Mouse (Mus musculus): Measurements from ENCODE around the gene Rabepk. TPM values are rescaled to one million over a fixed set of nuclear protein-coding genes. Genes with fewer than 3 reads are reported as not detected.
A peak's percentile ranks its signal among the peaks of the same experiment; 100 is the strongest.
"Not testable (repeated sequence)": the region's sequence is repeated elsewhere in the genome, so short reads cannot be mapped to it uniquely, and the experiment has no call there.

Rabepk gene
- 24.8 and 26.1 TPM in 2 replicates for polyA plus RNA-seq (2014; fragmentation: Nextera tagmentation; extraction: Ambion mirVana)

GRCm38 (mm10) chr2:34799357-34800256 lies at the start of gene Rabepk:
Gene Rabepk (minus strand): TSS chr2:34799912.
- Histone ChIP-seq H3K4me1 (replicated peaks; ENCODE audit: control insufficient read depth, insufficient read depth, low read length) (peaks cover 23% of the 10 kb centered on the region), H3K4me2 (replicated peaks) (peak within 1 kb of the TSS; percentile 71), H3K36me3 (replicated peaks; ENCODE audit: control insufficient read depth, insufficient read depth) (peaks cover 11% of the 10 kb centered on the region), H3K9ac (peak within 1 kb of the TSS; percentile 49), H3K27me3 (ENCODE audit: control insufficient read depth, insufficient read depth, low read length) (no peaks in the 10 kb centered on the region), H3K4me3 (replicated peaks; ENCODE audit: low read length) (peak within 1 kb of the TSS; percentile 42), H3K9me3 (ENCODE audit: control insufficient read depth, low read length) (no peaks in the 10 kb centered on the region), H3K27ac (peak within 1 kb of the TSS; percentile 22; the same call in 1 of the 2 replicates)
- DNase-seq (ENCODE audit: low spot score), result peak; percentile 77
- peak; percentile 69 for ATAC-seq (ENCODE audit: low FRiP score)
- 6% methylated on average over 44 of the region's 44 CpGs for WGBS

- H3K4me3 ChIP-seq (replicated peaks; ENCODE audit: low read length), result no peak overlapping the region
- DNase-seq (ENCODE audit: low spot score), result no peak
- no peaks in the 10 kb centered on the region for H3K9me3 ChIP-seq (ENCODE audit: control insufficient read depth, low read length)
- H3K36me3 ChIP-seq (replicated peaks; ENCODE audit: control insufficient read depth, insufficient read depth), result peaks cover 34% of the 10 kb centered on the region
- ATAC-seq (ENCODE audit: low FRiP score), result no peak
- no peak overlapping the region for H3K27ac ChIP-seq
- H3K27me3 ChIP-seq (ENCODE audit: control insufficient read depth, insufficient read depth, low read length), result no peaks in the 10 kb centered on the region
- no peaks in the 10 kb centered on the region for H3K4me1 ChIP-seq (replicated peaks; ENCODE audit: control insufficient read depth, insufficient read depth, low read length)
- no peak overlapping the region for H3K9ac ChIP-seq
- H3K4me2 ChIP-seq (replicated peaks), result no peak overlapping the region
- 90% methylated on average over 1 of the region's 1 CpGs for WGBS
These were observed 48.0 kb upstream of the Rabepk start for GRCm38 (mm10) chr2:34847702-34848101.

GRCm38 (mm10) chr2:34843211-34843939 lies 43.7 kb upstream of the Rabepk start:
- H3K9me3 ChIP-seq (ENCODE audit: control insufficient read depth, low read length), result no peaks in the 10 kb centered on the region
- H3K4me2 ChIP-seq (replicated peaks), result no peak overlapping the region
- WGBS, result 84% methylated on average over 11 of the region's 11 CpGs
- H3K9ac ChIP-seq, result no peak overlapping the region
- no peaks in the 10 kb centered on the region for H3K4me1 ChIP-seq (replicated peaks; ENCODE audit: control insufficient read depth, insufficient read depth, low read length)
- no peak overlapping the region for H3K27ac ChIP-seq
- DNase-seq (ENCODE audit: low spot score) (no peak), ATAC-seq (ENCODE audit: low FRiP score) (no peak)
- H3K4me3 ChIP-seq (replicated peaks; ENCODE audit: low read length), result no peak overlapping the region
- no peaks in the 10 kb centered on the region for H3K27me3 ChIP-seq (ENCODE audit: control insufficient read depth, insufficient read depth, low read length)
- H3K36me3 ChIP-seq (replicated peaks; ENCODE audit: control insufficient read depth, insufficient read depth), result no peaks in the 10 kb centered on the region

- Histone ChIP-seq H3K27ac (no peak overlapping the region), H3K9me3 (ENCODE audit: control insufficient read depth, low read length) (no peaks in the 10 kb centered on the region), H3K4me3 (replicated peaks; ENCODE audit: low read length) (no peak overlapping the region), H3K4me1 (replicated peaks; ENCODE audit: control insufficient read depth, insufficient read depth, low read length) (no peaks in the 10 kb centered on the region), H3K36me3 (replicated peaks; ENCODE audit: control insufficient read depth, insufficient read depth) (no peaks in the 10 kb centered on the region), H3K9ac (no peak overlapping the region), H3K4me2 (replicated peaks) (no peak overlapping the region), H3K27me3 (ENCODE audit: control insufficient read depth, insufficient read depth, low read length) (no peaks in the 10 kb centered on the region)
- no peak for ATAC-seq (ENCODE audit: low FRiP score)
- WGBS, result 90% methylated on average over 8 of the region's 8 CpGs
- DNase-seq (ENCODE audit: low spot score), result no peak
These were observed 42.0 kb upstream of the Rabepk start for GRCm38 (mm10) chr2:34841706-34842105.

GRCm38 (mm10) chr2:34840143-34840542 lies 40.4 kb upstream of the Rabepk start:
- 86% methylated on average over 5 of the region's 5 CpGs for WGBS
- not testable (repeated sequence) for ATAC-seq (ENCODE audit: low FRiP score)

GRCm38 (mm10) chr2:34835669-34836068 lies 36.0 kb upstream of the Rabepk start:
- WGBS, result 76% methylated on average over 3 of the region's 3 CpGs

More at GRCm38 (mm10) chr2:34840143-34840542, 40.4 kb upstream of the Rabepk start:
- not testable (repeated sequence) for H3K4me1 ChIP-seq (replicated peaks; ENCODE audit: control insufficient read depth, insufficient read depth, low read length); DNase-seq (ENCODE audit: low spot score); H3K9me3 ChIP-seq (ENCODE audit: control insufficient read depth, low read length); H3K4me3 ChIP-seq (replicated peaks; ENCODE audit: low read length); H3K9ac ChIP-seq; H3K4me2 ChIP-seq (replicated peaks); H3K27me3 ChIP-seq (ENCODE audit: control insufficient read depth, insufficient read depth, low read length); H3K36me3 ChIP-seq (replicated peaks; ENCODE audit: control insufficient read depth, insufficient read depth); H3K27ac ChIP-seq

GRCm38 (mm10) chr2:34833624-34834023 lies 33.9 kb upstream of the Rabepk start:
- 90% methylated on average over 17 of the region's 17 CpGs for WGBS
- Histone ChIP-seq H3K9me3 (ENCODE audit: control insufficient read depth, low read length) (0 out of 2 replicates have a peak, but pooled peaks cover 5% of the 10 kb centered on the region), H3K9ac (no peak overlapping the region), H3K36me3 (replicated peaks; ENCODE audit: control insufficient read depth, insufficient read depth) (no peaks in the 10 kb centered on the region), H3K27me3 (ENCODE audit: control insufficient read depth, insufficient read depth, low read length) (no peaks in the 10 kb centered on the region), H3K27ac (no peak overlapping the region), H3K4me3 (replicated peaks; ENCODE audit: low read length) (no peak overlapping the region), H3K4me2 (replicated peaks) (no peak overlapping the region), H3K4me1 (replicated peaks; ENCODE audit: control insufficient read depth, insufficient read depth, low read length) (no peaks in the 10 kb centered on the region)
- ATAC-seq (ENCODE audit: low FRiP score) (no peak), DNase-seq (ENCODE audit: low spot score) (no peak)

More at GRCm38 (mm10) chr2:34835669-34836068, 36.0 kb upstream of the Rabepk start:
- Histone ChIP-seq H3K27me3 (ENCODE audit: control insufficient read depth, insufficient read depth, low read length) (no peaks in the 10 kb centered on the region), H3K4me1 (replicated peaks; ENCODE audit: control insufficient read depth, insufficient read depth, low read length) (no peaks in the 10 kb centered on the region), H3K4me2 (replicated peaks) (no peak overlapping the region), H3K36me3 (replicated peaks; ENCODE audit: control insufficient read depth, insufficient read depth) (no peaks in the 10 kb centered on the region), H3K9ac (no peak overlapping the region), H3K9me3 (ENCODE audit: control insufficient read depth, low read length) (no peaks in the 10 kb centered on the region), H3K4me3 (replicated peaks; ENCODE audit: low read length) (no peak overlapping the region), H3K27ac (no peak overlapping the region)
- DNase-seq (ENCODE audit: low spot score) (no peak), ATAC-seq (ENCODE audit: low FRiP score) (no peak)

GRCm38 (mm10) chr2:34832766-34833457 lies 33.2 kb upstream of the Rabepk start, which contains the start of gene Gm34653:
Gene Gm34653 (plus strand): TSS chr2:34833007.
- not testable (repeated sequence) for H3K4me1 ChIP-seq (replicated peaks; ENCODE audit: control insufficient read depth, insufficient read depth, low read length); H3K27ac ChIP-seq; DNase-seq (ENCODE audit: low spot score); H3K9ac ChIP-seq; H3K4me3 ChIP-seq (replicated peaks; ENCODE audit: low read length); H3K36me3 ChIP-seq (replicated peaks; ENCODE audit: control insufficient read depth, insufficient read depth); ATAC-seq (ENCODE audit: low FRiP score); H3K27me3 ChIP-seq (ENCODE audit: control insufficient read depth, insufficient read depth, low read length); H3K4me2 ChIP-seq (replicated peaks); H3K9me3 ChIP-seq (ENCODE audit: control insufficient read depth, low read length)
- 73% methylated on average over 11 of the region's 11 CpGs for WGBS

GRCm38 (mm10) chr2:34830066-34830465 lies 30.4 kb upstream of the Rabepk start:
- H3K4me3 ChIP-seq (replicated peaks; ENCODE audit: low read length); H3K27me3 ChIP-seq (ENCODE audit: control insufficient read depth, insufficient read depth, low read length); H3K27ac ChIP-seq; H3K9ac ChIP-seq; H3K36me3 ChIP-seq (replicated peaks; ENCODE audit: control insufficient read depth, insufficient read depth); H3K9me3 ChIP-seq (ENCODE audit: control insufficient read depth, low read length); DNase-seq (ENCODE audit: low spot score); H3K4me2 ChIP-seq (replicated peaks); ATAC-seq (ENCODE audit: low FRiP score): not testable (repeated sequence)
- WGBS, result 95% methylated on average over 17 of the region's 17 CpGs
- H3K4me1 ChIP-seq (replicated peaks; ENCODE audit: control insufficient read depth, insufficient read depth, low read length), result peaks cover 11% of the 10 kb centered on the region
